21 mouse cellular contexts compared by ENCODE assay signal in genomic region chr8:64804971-64805370, GRCm38 (mm10). TPM values are rescaled to one million over a fixed set of nuclear protein-coding genes. Genes with fewer than 3 reads are reported as not detected.
A peak's percentile ranks its signal among the peaks of the same experiment; 100 is the strongest.
DNase-seq lines count a peak whose midpoint lies in the region; ATAC-seq and TF ChIP-seq lines count a peak whose summit lies in the region.
"Had no signal": no experiment of that assay in that cellular context is flagged by ENCODE, and none has a peak within 500 bp of the region (broad histone marks: within the 10 kb centered on the region; RNA-seq: fewer than 3 reads in every experiment).

No protein-coding gene starts in this region.

- TF ChIP-seq CTCF in left cerebral cortex, adult 2 months (IDR thresholded peaks at IDR 0.05): no peak

- peak overlapping the region; percentile 88 for H3K27ac ChIP-seq in left cerebral cortex, adult 2 months
- H3K27ac ChIP-seq: embryonic facial prominence, embryonic 13.5 days; forebrain, embryonic 12.5 days; gastrocnemius, adult 2 months; heart, embryonic 15.5 days; hindbrain, postnatal 0 days; intestine, embryonic 15.5 days had no signal

- intact Hi-C loops in left cerebral cortex, adult 2 months (cut with DNase I): no loop called here
- intact Hi-C loops in left cerebral cortex, postnatal 36 days (cut with DNase I): no loop called here

- peak; percentile 24; the same call in 1 of the 2 replicates for ATAC-seq in frontal cortex, adult (ENCODE audit: low TSS enrichment)
- ATAC-seq in inflammation-experienced regulatory T-cells, adult 6 months: peak; percentile 28
- ATAC-seq: forebrain, embryonic 16.5 days; hindbrain, postnatal 0 days; intestine, embryonic 15.5 days had no signal

- no peak overlapping the region for H3K4me3 ChIP-seq in left cerebral cortex, adult 2 months
- H3K4me3 ChIP-seq: embryonic facial prominence, embryonic 13.5 days; forebrain, embryonic 12.5 days; gastrocnemius, adult 2 months; heart, embryonic 15.5 days; intestine, embryonic 15.5 days had no signal

- DNase-seq in frontal cortex, adult 2 months (ENCODE audit: extremely low spot score in 1 of 2, low spot score in 1 of 2): no peak
- no peak for DNase-seq in left cerebral cortex, adult 2 months (ENCODE audit: extremely low spot score in 1 of 2, low spot score in 2 of 2)
- no peak for DNase-seq in left cerebral cortex, postnatal 36 days (ENCODE audit: low spot score in 2 of 2)
- DNase-seq in NIH3T3 (ENCODE audit: low read depth): peak; percentile 61
- no peak for DNase-seq in kidney, postnatal 4 days
- no peak for DNase-seq in testis, postnatal 10 days (ENCODE audit: low spot score)
- DNase-seq: adrenal gland, postnatal 10 days; cerebellum, adult 11 months; cerebellum, adult 9-10 months; cerebellum, postnatal 25 days; gastrocnemius, adult 2 months; gastrocnemius, postnatal 25 days; heart, adult 18-20 months had no signal

RNA-seq across cellular contexts. Expression of gene Klhl2, which starts 44.8 kb away (rescaled TPM):
- 107 and 113 TPM in 2 replicates for polyA plus RNA-seq in frontal cortex, adult 2 months (2012; rRNA removed)
- 100 to 1,000 TPM; 158 to 173 TPM for total RNA-seq in left cerebral cortex, adult 2 months (2021)
- total RNA-seq in left cerebral cortex, postnatal 36 days (2021): 100 to 1,000 TPM; 166 to 172 TPM
- polyA plus RNA-seq in inflammation-experienced regulatory T-cells, adult 6 months (2017; shearing (Covaris generic)): 1 to 10 TPM; 4.5 to 7.6 (median 6.8) TPM
